Mouse (Mus musculus): ENCODE measurements around the gene Clca3b. TPM values are rescaled to one million over a fixed set of nuclear protein-coding genes. Genes with fewer than 3 reads are reported as not detected.

Clca3b gene
- polyA plus RNA-seq (2017; shearing (Covaris generic)) = not detected

GRCm38 (mm10) chr3:144849014-144849556, at the start of gene Clca3b:
TSS of gene Clca3b (minus strand) at chr3:144849357.

DNA sequence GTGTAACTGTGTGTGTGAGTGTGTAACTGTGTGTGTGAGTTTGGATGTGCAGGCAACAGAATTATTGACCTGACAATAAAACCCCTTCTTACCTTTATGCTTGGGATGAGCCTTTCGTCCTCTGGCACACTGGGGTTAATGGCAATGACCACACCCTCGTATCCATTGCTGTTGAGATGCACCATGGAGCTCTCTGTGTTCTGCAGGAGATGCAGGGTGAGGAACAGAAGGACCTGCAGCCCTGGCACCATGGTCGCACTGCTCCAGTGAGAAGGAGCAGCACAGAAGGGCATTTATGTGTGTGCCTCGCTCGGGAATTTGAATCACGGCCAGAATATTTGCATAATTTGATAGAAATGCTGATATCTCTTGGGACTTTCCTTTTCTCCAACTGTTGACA, 29.9 kb downstream of the Clca3b start, which contains the start of gene Clca3a2:
TSS of gene Clca3a2 (minus strand) at position 276 of the 400 bp plus-strand sequence.

Other genes with a start within 250 kb of the Clca3b start
- gene Sh3glb1, start 129.0 kb downstream of the Clca3b start, polyA plus RNA-seq (2017; shearing (Covaris generic)) = 220 TPM
- gene Clca3a1, start 88.4 kb downstream of the Clca3b start, polyA plus RNA-seq (2017; shearing (Covaris generic)) = 0.09 TPM
- not detected for gene Clca3a2, start 29.9 kb downstream of the Clca3b start, polyA plus RNA-seq (2017; shearing (Covaris generic))
- not detected for gene Clca4b, start 83.2 kb upstream of the Clca3b start, polyA plus RNA-seq (2017; shearing (Covaris generic))
- not detected for gene Clca4a, start 125.7 kb upstream of the Clca3b start, polyA plus RNA-seq (2017; shearing (Covaris generic))
- gene Clca1, start 183.4 kb upstream of the Clca3b start, polyA plus RNA-seq (2017; shearing (Covaris generic)) = not detected

Data from naive thymus-derived CD4-positive, alpha-beta T cell, adult 5 months (primary cell).